Mouse (Mus musculus) urinary bladder, adult 18-20 months (tissue): ENCODE results near the gene Cds2.
"Not testable (repeated sequence)": the region's sequence is repeated elsewhere in the genome, so short reads cannot be mapped to it uniquely, and the experiment has no call there.

ENCODE experiments used
- DNase-seq, 2 experiments: peaks; one replicate each; pipeline ENCODE4 v3.0.0; 2022; ENCODE audit warnings: low spot score in 2 of 2, mixed read lengths in 2 of 2

Cds2 gene

GRCm38 (mm10) chr2:132262879-132263398 lies at the start of gene Cds2:
TSS of gene Cds2 (plus strand) at chr2:132263148.
- DNase-seq = peak; percentile 98

GRCm38 (mm10) chr2:132221611-132222073 lies 41.3 kb upstream of the Cds2 start:
- DNase-seq = no peak

- DNase-seq = no peak
Measured at GRCm38 (mm10) chr2:132224359-132224758, 38.6 kb upstream of the Cds2 start.

GRCm38 (mm10) chr2:132232413-132232945 lies 30.5 kb upstream of the Cds2 start:
- DNase-seq = no peak

- no peak for DNase-seq
Measured at GRCm38 (mm10) chr2:132233985-132234765, 28.8 kb upstream of the Cds2 start.

GRCm38 (mm10) chr2:132235291-132235690 lies 27.7 kb upstream of the Cds2 start:
- no peak for DNase-seq

- DNase-seq = no peak
Measured at GRCm38 (mm10) chr2:132235975-132236374, 27.0 kb upstream of the Cds2 start.

GRCm38 (mm10) chr2:132239434-132239833 lies 23.5 kb upstream of the Cds2 start:
- not testable (repeated sequence) for DNase-seq

GRCm38 (mm10) chr2:132240457-132240856 lies 22.5 kb upstream of the Cds2 start:
- DNase-seq = peak in 1 of 2 experiments; percentile 17

- no peak for DNase-seq
Measured at GRCm38 (mm10) chr2:132243370-132243769, 19.6 kb upstream of the Cds2 start.

- peak; percentile 85 to 90 for DNase-seq
Measured at GRCm38 (mm10) chr2:132247539-132248313, 15.2 kb upstream of the Cds2 start, which contains the start of gene Tmem230. TSS of gene Tmem230 (minus strand) at chr2:132247807.

GRCm38 (mm10) chr2:132251911-132252310 lies 11.0 kb upstream of the Cds2 start:
- no peak for DNase-seq

GRCm38 (mm10) chr2:132252542-132253528 lies 10.1 kb upstream of the Cds2 start, which contains the start of gene Pcna:
TSS of gene Pcna (minus strand) at chr2:132253314.
- peak; percentile 86 to 97 for DNase-seq

- no peak for DNase-seq
Measured at GRCm38 (mm10) chr2:132253603-132254002, 9.3 kb upstream of the Cds2 start.

- DNase-seq = no peak
Measured at GRCm38 (mm10) chr2:132257350-132258068, 5.4 kb upstream of the Cds2 start.

GRCm38 (mm10) chr2:132260601-132261000 lies 2.3 kb upstream of the Cds2 start:
- DNase-seq = no peak

GRCm38 (mm10) chr2:132262175-132262574 lies 773 bp upstream of the Cds2 start:
- DNase-seq = no peak

GRCm38 (mm10) chr2:132263421-132264265 lies 695 bp downstream of the Cds2 start:
- DNase-seq = peak in 1 of 2 experiments; percentile 28

GRCm38 (mm10) chr2:132264266-132264710 lies 1.3 kb downstream of the Cds2 start:
- no peak for DNase-seq
